Mouse (Mus musculus) megakaryocyte-erythroid progenitor cell, adult 5-6 weeks (primary cell): Measurements from ENCODE around the gene Tmem63b. TPM values are rescaled to one million over a fixed set of nuclear protein-coding genes. Genes with fewer than 3 reads are reported as not detected.

Experiments
- ATAC-seq: replicated peaks from 2 replicates; pipeline ENCODE4 v1.8.0; 2016; ENCODE audit warnings: mild to moderate bottlenecking, inconsistent platforms; ENCODE audit not compliant: severe bottlenecking, poor library complexity, low FRiP score, low TSS enrichment
- total RNA-seq, 2 experiments: library from RNA; stranded (forward) in 1 of 2; stranded (reverse) in 1 of 2; fragments of 200-1000, 215-1000 nt in 1 of 2; fragments of >200 nt in 1 of 2; fragmentation: Nextera tagmentation in 1 of 2; gene quantifications; 2 replicates each; pipeline ENCODE4 v1.2.3; 2014 to 2017

Gene Tmem63b
- total RNA-seq, 2 experiments from 2014 or later, result 10.2 to 21.1 TPM

- ATAC-seq, result no peak
Observed at GRCm38 (mm10) chr17:45708179-45708578, 21.5 kb upstream of the Tmem63b start.

GRCm38 (mm10) chr17:45707376-45707775, 20.7 kb upstream of the Tmem63b start:
- ATAC-seq, result no peak

- no peak for ATAC-seq
Observed at GRCm38 (mm10) chr17:45706796-45707195, 20.1 kb upstream of the Tmem63b start.

GRCm38 (mm10) chr17:45703187-45703586, 16.5 kb upstream of the Tmem63b start:
- peak; percentile 68 for ATAC-seq

GRCm38 (mm10) chr17:45702254-45702653, 15.5 kb upstream of the Tmem63b start:
- no peak for ATAC-seq

- no peak for ATAC-seq
Observed at GRCm38 (mm10) chr17:45701236-45701591, 14.5 kb upstream of the Tmem63b start.

- ATAC-seq, result no peak
Observed at GRCm38 (mm10) chr17:45700496-45701235, 14.0 kb upstream of the Tmem63b start.

- ATAC-seq, result no peak
Observed at GRCm38 (mm10) chr17:45699039-45699740, 12.5 kb upstream of the Tmem63b start.

GRCm38 (mm10) chr17:45698368-45698767, 11.7 kb upstream of the Tmem63b start:
- ATAC-seq, result no peak

GRCm38 (mm10) chr17:45696981-45697380, 10.3 kb upstream of the Tmem63b start:
- no peak for ATAC-seq

- peak; percentile 62 for ATAC-seq
Observed at GRCm38 (mm10) chr17:45695227-45696120, 8.8 kb upstream of the Tmem63b start.

GRCm38 (mm10) chr17:45693812-45694565, 7.3 kb upstream of the Tmem63b start:
- ATAC-seq, result no peak

GRCm38 (mm10) chr17:45692159-45692558, 5.5 kb upstream of the Tmem63b start:
- no peak for ATAC-seq

- ATAC-seq, result no peak
Observed at GRCm38 (mm10) chr17:45690044-45690443, 3.3 kb upstream of the Tmem63b start.

GRCm38 (mm10) chr17:45689120-45689519, 2.4 kb upstream of the Tmem63b start:
- no peak for ATAC-seq

GRCm38 (mm10) chr17:45686093-45686619, 549 bp downstream of the Tmem63b start, which contains the start of gene Mrpl14:
Mrpl14 (plus strand) TSS chr17:45686322.
- peak; percentile 60 for ATAC-seq

GRCm38 (mm10) chr17:45685171-45686092, 1.3 kb downstream of the Tmem63b start:
- peak; percentile 58 for ATAC-seq

GRCm38 (mm10) chr17:45684667-45685131, 2.0 kb downstream of the Tmem63b start:
- peak; percentile 14; the same call in 1 of the 2 replicates for ATAC-seq
